In the genomic region with DNA sequence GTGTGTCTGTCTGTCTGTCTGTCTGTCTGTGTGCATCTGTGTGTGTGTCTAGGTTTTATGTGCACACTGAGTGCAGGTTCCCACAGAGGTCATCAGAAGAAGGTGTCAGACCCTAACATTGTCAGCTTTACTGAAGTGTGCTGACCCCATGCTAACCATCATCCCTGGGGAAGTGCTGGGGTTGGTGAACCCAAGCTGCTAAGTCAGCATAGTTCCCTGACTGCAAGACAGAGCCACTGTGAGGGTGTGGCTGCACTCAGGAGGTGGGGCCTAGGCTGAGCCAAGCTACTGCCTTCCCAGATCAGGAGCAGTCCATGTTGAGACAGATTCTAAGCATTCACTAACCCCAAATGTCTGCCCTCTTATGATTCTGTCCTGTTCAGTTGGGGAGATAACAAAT, we compare ENCODE assay signal across 34 mouse cellular contexts. TPM values are rescaled to one million over a fixed set of nuclear protein-coding genes. Genes with fewer than 3 reads are reported as not detected.
DNase-seq lines count a peak whose midpoint lies in the region; ATAC-seq and TF ChIP-seq lines count a peak whose summit lies in the region.
"Had no signal": no experiment of that assay in that cellular context is flagged by ENCODE, and none has a peak within 500 bp of the region (broad histone marks: within the 10 kb centered on the region; RNA-seq: fewer than 3 reads in every experiment).

No protein-coding gene starts in this region.

- no peak overlapping the region for H3K4me2 ChIP-seq in intestine, embryonic 15.5 days (replicated peaks)
- no peak overlapping the region for H3K4me2 ChIP-seq in intestine, postnatal 0 days (replicated peaks; ENCODE audit: low read depth)
- H3K4me2 ChIP-seq in neural tube, embryonic 15.5 days, result no peak overlapping the region
- H3K4me2 ChIP-seq: embryonic facial prominence, embryonic 12.5 days; forebrain, embryonic 15.5 days; heart, embryonic 11.5 days; hindbrain, embryonic 14.5 days; limb, embryonic 13.5 days; liver, embryonic 15.5 days; midbrain, embryonic 12.5 days; neural tube, embryonic 13.5 days had no signal

- no peaks in the 10 kb centered on the region for H3K79me2 ChIP-seq in liver, adult 2 months (ENCODE audit: control insufficient read depth, insufficient read depth, low read length)

- H3K4me1 ChIP-seq in intestine, embryonic 15.5 days (replicated peaks), result no peaks in the 10 kb centered on the region
- H3K4me1 ChIP-seq in intestine, postnatal 0 days (replicated peaks; ENCODE audit: control insufficient read depth, insufficient read depth, low read length), result no peaks in the 10 kb centered on the region
- H3K4me1 ChIP-seq in liver, adult 2 months (ENCODE audit: control insufficient read depth, insufficient read depth, low read length), result peaks cover 12% of the 10 kb centered on the region
- peaks cover 0 to 2% of the 10 kb centered on the region in 2 experiments; a peak in 1 of 4 replicates for H3K4me1 ChIP-seq in ES-E14 (ENCODE audit: control insufficient read depth in 2 of 2, insufficient read depth in 2 of 2, low read length in 2 of 2, poor library complexity in 1 of 2)
- no peaks in the 10 kb centered on the region for H3K4me1 ChIP-seq in neural tube, embryonic 15.5 days
- H3K4me1 ChIP-seq: embryonic facial prominence, embryonic 12.5 days; forebrain, embryonic 15.5 days; limb, embryonic 13.5 days; liver, embryonic 15.5 days; megakaryocyte, embryonic 14.5 days; neural tube, embryonic 13.5 days had no signal

- in situ Hi-C loops in ES-E14 (cut with MboI; ENCODE audit: low sequenced_read_pairs in 2 of 2, unreplicated experiment in 2 of 2), result no loop called here

- peak; percentile 43; the same call in 1 of the 2 replicates for ATAC-seq in intestine, embryonic 15.5 days
- no peak for ATAC-seq in intestine, postnatal 0 days
- ATAC-seq in neural tube, embryonic 15.5 days (ENCODE audit: low FRiP score), result no peak
- ATAC-seq: forebrain, embryonic 15.5 days; Patski had no signal

- H3K36me3 ChIP-seq in intestine, embryonic 15.5 days, result no peaks in the 10 kb centered on the region
- H3K36me3 ChIP-seq in intestine, postnatal 0 days (ENCODE audit: control insufficient read depth, insufficient read depth), result no peaks in the 10 kb centered on the region
- H3K36me3 ChIP-seq in liver, adult 2 months (ENCODE audit: control insufficient read depth, insufficient read depth, low read length), result no peaks in the 10 kb centered on the region
- H3K36me3 ChIP-seq in ES-E14 (ENCODE audit: control insufficient read depth, insufficient read depth, low read length, poor library complexity, severe bottlenecking), result no peaks in the 10 kb centered on the region
- H3K36me3 ChIP-seq in neural tube, embryonic 15.5 days, result no peaks in the 10 kb centered on the region
- H3K36me3 ChIP-seq: embryonic facial prominence, embryonic 12.5 days; forebrain, embryonic 15.5 days; limb, embryonic 13.5 days; liver, embryonic 15.5 days; midbrain, embryonic 12.5 days; neural tube, embryonic 13.5 days had no signal

- peak; percentile 64 for DNase-seq in liver, adult 2 months (ENCODE audit: extremely low read depth, low read depth, low spot score)
- DNase-seq in liver, result no peak
- DNase-seq in ES-E14 (ENCODE audit: low read depth, low spot score), result no peak
- peak; percentile 14 for DNase-seq in kidney, postnatal 10 days
- no peak for DNase-seq in urinary bladder, postnatal 25 days (ENCODE audit: low spot score)
- DNase-seq: B cell, adult 2 months; cerebellum, adult 11-12 months; cerebellum, adult 9-11 months; embryo, embryonic 11 days; gastrocnemius, postnatal 25 days; heart, adult 18-20 months; lung, postnatal 4 days; thymus, adult 2 months had no signal

- H3K4me3 ChIP-seq in intestine, embryonic 15.5 days (replicated peaks), result no peak overlapping the region
- no peak overlapping the region for H3K4me3 ChIP-seq in intestine, postnatal 0 days (ENCODE audit: low read depth, low read length)
- H3K4me3 ChIP-seq in liver, adult 2 months (ENCODE audit: insufficient read depth, low read depth, low read length), result no peak overlapping the region
- H3K4me3 ChIP-seq in ES-E14 (ENCODE audit: insufficient read depth in 1 of 2, low read depth in 1 of 2, low read length in 2 of 2, poor library complexity in 1 of 2, severe bottlenecking in 1 of 2), result no peak overlapping the region
- H3K4me3 ChIP-seq in neural tube, embryonic 15.5 days (replicated peaks), result no peak overlapping the region
- H3K4me3 ChIP-seq: embryonic facial prominence, embryonic 12.5 days; forebrain, embryonic 15.5 days; limb, embryonic 13.5 days; liver, embryonic 15.5 days; megakaryocyte, embryonic 14.5 days; midbrain, embryonic 12.5 days; myocyte; neural tube, embryonic 13.5 days had no signal

- no peaks in the 10 kb centered on the region for H3K9me3 ChIP-seq in intestine, embryonic 15.5 days
- H3K9me3 ChIP-seq in intestine, postnatal 0 days (ENCODE audit: control insufficient read depth), result no peaks in the 10 kb centered on the region
- H3K9me3 ChIP-seq in ES-E14 (ENCODE audit: control insufficient read depth, insufficient read depth, low read depth, low read length), result no peaks in the 10 kb centered on the region
- no peaks in the 10 kb centered on the region for H3K9me3 ChIP-seq in neural tube, embryonic 15.5 days (replicated peaks)
- H3K9me3 ChIP-seq: embryonic facial prominence, embryonic 12.5 days; forebrain, embryonic 15.5 days; limb, embryonic 13.5 days; liver, embryonic 15.5 days; midbrain, embryonic 12.5 days; neural tube, embryonic 13.5 days had no signal

- no peak overlapping the region for H3K27ac ChIP-seq in intestine, embryonic 15.5 days
- H3K27ac ChIP-seq in intestine, postnatal 0 days (ENCODE audit: low read depth, low read length), result no peak overlapping the region
- H3K27ac ChIP-seq in liver, adult 2 months (replicated peaks; ENCODE audit: insufficient read depth, low read depth, low read length), result peak overlapping the region; percentile 42
- H3K27ac ChIP-seq in ES-E14 (ENCODE audit: insufficient read depth, low read depth, low read length, poor library complexity, severe bottlenecking), result no peak overlapping the region
- no peak overlapping the region for H3K27ac ChIP-seq in neural tube, embryonic 15.5 days (replicated peaks)
- H3K27ac ChIP-seq: embryonic facial prominence, embryonic 12.5 days; forebrain, embryonic 15.5 days; hindbrain, embryonic 14.5 days; limb, embryonic 13.5 days; liver, embryonic 15.5 days; midbrain, embryonic 12.5 days; neural tube, embryonic 13.5 days had no signal

- no peak overlapping the region for H3K9ac ChIP-seq in intestine, embryonic 15.5 days
- no peak overlapping the region for H3K9ac ChIP-seq in intestine, postnatal 0 days (ENCODE audit: low read depth, low read length)
- no peak overlapping the region for H3K9ac ChIP-seq in liver, adult 2 months (ENCODE audit: low read depth, low read length)
- no peak overlapping the region for H3K9ac ChIP-seq in ES-E14 (ENCODE audit: insufficient read depth, low read depth, low read length, poor library complexity, severe bottlenecking)
- H3K9ac ChIP-seq in neural tube, embryonic 15.5 days (replicated peaks), result no peak overlapping the region
- H3K9ac ChIP-seq: embryonic facial prominence, embryonic 12.5 days; forebrain, embryonic 15.5 days; hindbrain, embryonic 14.5 days; limb, embryonic 13.5 days; liver, embryonic 15.5 days; midbrain, embryonic 12.5 days; neural tube, embryonic 13.5 days had no signal

- no peak for TF ChIP-seq POLR2A in liver, adult 2 months (IDR thresholded peaks at IDR 0.05; ENCODE audit: extremely low read depth, insufficient read depth, low read length)

- no peaks in the 10 kb centered on the region for H3K27me3 ChIP-seq in intestine, embryonic 15.5 days (replicated peaks)
- H3K27me3 ChIP-seq in intestine, postnatal 0 days (replicated peaks; ENCODE audit: control insufficient read depth, insufficient read depth, low read length), result no peaks in the 10 kb centered on the region
- no peaks in the 10 kb centered on the region for H3K27me3 ChIP-seq in liver, adult 2 months (ENCODE audit: control insufficient read depth, insufficient read depth, low read length)
- no peaks in the 10 kb centered on the region for H3K27me3 ChIP-seq in neural tube, embryonic 15.5 days (replicated peaks)
- H3K27me3 ChIP-seq: embryonic facial prominence, embryonic 12.5 days; forebrain, embryonic 15.5 days; limb, embryonic 13.5 days; liver, embryonic 15.5 days; midbrain, embryonic 12.5 days; neural tube, embryonic 13.5 days had no signal

- TF ChIP-seq CTCF in intestine, postnatal 0 days (IDR thresholded peaks at IDR 0.05; ENCODE audit: low read depth), result no peak
- no peak for TF ChIP-seq CTCF in liver, adult 2 months (IDR thresholded peaks at IDR 0.05; ENCODE audit: low read depth, low read length)

TF ChIP-seq in ES-E14, 5 proteins besides CTCF, POLR2A, EP300 and RAD21:
- TF ChIP-seq ZNF384 (IDR thresholded peaks at IDR 0.05; ENCODE audit: low read depth, low read length) (no peak), ZC3H11A (IDR thresholded peaks at IDR 0.05; ENCODE audit: borderline replicate concordance, low read depth, low read length) (no peak), HCFC1 (IDR thresholded peaks at IDR 0.05; ENCODE audit: borderline replicate concordance, insufficient read depth, low read length) (no peak), CHD2 (IDR thresholded peaks at IDR 0.05; ENCODE audit: low read depth, low read length) (no peak), MAFK (IDR thresholded peaks at IDR 0.05; ENCODE audit: insufficient read depth, low read depth, low read length) (peak; percentile 84)
TF ChIP-seq in ES-E14: peak in this region for 1.

RNA-seq across cellular contexts. Expression of a gene that starts 13.5 kb away (rescaled TPM):
- 0.04 TPM in 1 of 2 replicates, not detected in the other for polyA plus RNA-seq in intestine, embryonic 15.5 days (2015; fragmentation: Nextera tagmentation; extraction: Ambion mirVana)
- not detected in 2 replicates for polyA plus RNA-seq in intestine, postnatal 0 days (2015; fragmentation: Nextera tagmentation; extraction: Ambion mirVana)
- not detected in 2 replicates for total RNA-seq in liver, adult 2 months (2014; rRNA removed)
- polyA plus RNA-seq in liver, adult 2 months (2012; rRNA removed), result not detected in 2 replicates
- not detected in 2 replicates for total RNA-seq in ES-E14 (2012; rRNA removed)
- polyA plus RNA-seq in neural tube, embryonic 15.5 days (2015; fragmentation: Nextera tagmentation; extraction: Ambion mirVana), result 0.19 and 0.37 TPM in 2 replicates
- total RNA-seq: hematopoietic stem cell, adult 5-6 weeks; MEL had no signal
- polyA plus RNA-seq: heart, embryonic 11.5 days; heart, postnatal 0 days; liver, embryonic 15.5 days; lung, embryonic 16.5 days; myocyte had no signal

RNA-seq across cellular contexts. Expression of a gene that starts 31.9 kb away (rescaled TPM):
- not detected in 2 replicates for polyA plus RNA-seq in intestine, embryonic 15.5 days (2015; fragmentation: Nextera tagmentation; extraction: Ambion mirVana)
- not detected in 2 replicates for polyA plus RNA-seq in intestine, postnatal 0 days (2015; fragmentation: Nextera tagmentation; extraction: Ambion mirVana)
- not detected in 2 replicates for total RNA-seq in liver, adult 2 months (2014; rRNA removed)
- not detected in 2 replicates for polyA plus RNA-seq in liver, adult 2 months (2012; rRNA removed)
- total RNA-seq in ES-E14 (2012; rRNA removed), result not detected in 2 replicates
- polyA plus RNA-seq in neural tube, embryonic 15.5 days (2015; fragmentation: Nextera tagmentation; extraction: Ambion mirVana), result 0.15 TPM in 1 of 2 replicates, not detected in the other
- total RNA-seq: gastrocnemius, adult 18-20 months; gastrocnemius, postnatal 25 days; heart, adult 18-20 months; hematopoietic stem cell, adult 5-6 weeks; left cerebral cortex, postnatal 36 days; MEL; midbrain, postnatal 0 days had no signal
- polyA plus RNA-seq: heart, embryonic 11.5 days; heart, postnatal 0 days; hindbrain, embryonic 14.5 days; limb, embryonic 13.5 days; liver, embryonic 15.5 days; lung, embryonic 16.5 days; midbrain, embryonic 12.5 days; myocyte; neural tube, embryonic 13.5 days; Patski had no signal

Comparison
In these comparisons a context has a peak if more than half of its experiments do, and no peak if none do; other contexts are left out.
1. DNase-seq: peak in liver, adult 2 months (single experiment) and kidney, postnatal 10 days (single experiment); none in liver (single experiment), ES-E14 (single experiment) and urinary bladder, postnatal 25 days (single experiment).